Mouse (Mus musculus) heart, embryonic 10.5 days (tissue): ENCODE results near the gene Zfp609. TPM values are rescaled to one million over a fixed set of nuclear protein-coding genes. Genes with fewer than 3 reads are reported as not detected.
"Not testable (repeated sequence)": the region's sequence is repeated elsewhere in the genome, so short reads cannot be mapped to it uniquely, and the experiment has no call there.

Experiments used
- DNase-seq: peaks from one replicate; pipeline ENCODE4 v3.0.0-alpha.2; 2017; ENCODE audit warnings: low spot score
- H3K27ac ChIP-seq: fragments of 300-500 bp; sonication (generic); 2 replicates; pipeline ENCODE4 v1.5.1; 2016; ENCODE audit warnings: mild to moderate bottlenecking
- H3K27me3 ChIP-seq: fragments of 300-500 bp; sonication (generic); 2 replicates; pipeline ENCODE4 v1.6.1; 2016; ENCODE audit warnings: mild to moderate bottlenecking; ENCODE audit not compliant: poor library complexity, insufficient read depth, severe bottlenecking
- H3K36me3 ChIP-seq: fragments of 300-500 bp; sonication (generic); 2 replicates; pipeline ENCODE4 v1.6.1; 2016; ENCODE audit warnings: mild to moderate bottlenecking, moderate library complexity
- H3K4me1 ChIP-seq: fragments of 300-500 bp; sonication (generic); 2 replicates; pipeline ENCODE4 v1.6.1; 2016; ENCODE audit warnings: mild to moderate bottlenecking
- H3K4me3 ChIP-seq: fragments of 300-500 bp; sonication (generic); 2 replicates; pipeline ENCODE4 v1.5.1; 2016; ENCODE audit warnings: mild to moderate bottlenecking, moderate library complexity
- H3K9me3 ChIP-seq: fragments of 300-500 bp; sonication (generic); 2 replicates; pipeline ENCODE4 v1.6.1; 2016; ENCODE audit warnings: mild to moderate bottlenecking, moderate library complexity
- WGBS: fragments of 180-500 bp; shearing (Covaris S2); methylation state at CpG from one replicate; pipeline ENCODE4 v1.1.7; 2016; 5-methylcytosine and 5-hydroxymethylcytosine counted together
- polyA plus RNA-seq: library from polyadenylated mRNA; unstranded; fragments of >200 nt; fragmentation: Nextera tagmentation; extraction: Ambion mirVana; gene quantifications from 2 replicates; pipeline ENCODE4 v1.2.1, GENCODE M21; 2016

The Zfp609 gene
- polyA plus RNA-seq, 1 experiment from 2014 or later: 7.7 TPM

GRCm38 (mm10) chr9:65799770-65800169 lies 27.6 kb downstream of the Zfp609 start:
- Histone ChIP-seq H3K4me3 (no peak overlapping the region), H3K4me1 (peaks cover 25% of the 10 kb centered on the region), H3K9me3 (no peaks in the 10 kb centered on the region), H3K27ac (no peak overlapping the region), H3K36me3 (peaks cover 5% of the 10 kb centered on the region), H3K27me3 (no peaks in the 10 kb centered on the region)
- WGBS: 77% methylated on average over 4 of the region's 4 CpGs
- no peak for DNase-seq

GRCm38 (mm10) chr9:65795651-65796050 lies 31.7 kb downstream of the Zfp609 start:
- no peak for DNase-seq
- H3K27ac ChIP-seq: no peak overlapping the region
- no peaks in the 10 kb centered on the region for H3K9me3 ChIP-seq
- H3K4me3 ChIP-seq: no peak overlapping the region
- WGBS: 70% methylated on average over 2 of the region's 2 CpGs
- peaks cover 54% of the 10 kb centered on the region for H3K4me1 ChIP-seq
- no peaks in the 10 kb centered on the region for H3K27me3 ChIP-seq
- peaks cover 22% of the 10 kb centered on the region for H3K36me3 ChIP-seq

DNA sequence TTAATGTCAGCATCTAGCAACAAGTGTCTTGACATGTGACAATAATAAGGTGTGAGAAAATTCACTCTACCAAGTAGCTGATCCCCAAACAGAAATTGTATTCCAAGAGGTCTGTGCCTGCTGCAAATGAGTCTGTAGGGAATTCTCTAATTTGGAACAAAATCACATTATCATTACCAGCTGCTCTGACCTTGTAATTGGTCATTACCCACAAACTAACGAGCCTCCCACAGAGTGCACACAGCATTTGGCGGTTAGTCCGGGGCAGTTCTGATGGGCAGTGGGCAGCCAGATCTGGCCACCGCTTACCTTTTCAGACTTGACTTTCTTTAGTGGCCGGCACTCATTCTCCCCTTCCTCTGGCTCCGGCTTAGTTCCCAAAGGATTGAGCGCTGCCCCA lies 33.1 kb downstream of the Zfp609 start:
- WGBS: 94% methylated on average over 7 of the region's 7 CpGs
- H3K9me3 ChIP-seq: no peaks in the 10 kb centered on the region
- H3K27me3 ChIP-seq: no peaks in the 10 kb centered on the region
- no peak overlapping the region for H3K4me3 ChIP-seq
- no peak overlapping the region for H3K27ac ChIP-seq
- H3K36me3 ChIP-seq: peaks cover 22% of the 10 kb centered on the region
- peaks cover 54% of the 10 kb centered on the region for H3K4me1 ChIP-seq
- DNase-seq: no peak

DNA sequence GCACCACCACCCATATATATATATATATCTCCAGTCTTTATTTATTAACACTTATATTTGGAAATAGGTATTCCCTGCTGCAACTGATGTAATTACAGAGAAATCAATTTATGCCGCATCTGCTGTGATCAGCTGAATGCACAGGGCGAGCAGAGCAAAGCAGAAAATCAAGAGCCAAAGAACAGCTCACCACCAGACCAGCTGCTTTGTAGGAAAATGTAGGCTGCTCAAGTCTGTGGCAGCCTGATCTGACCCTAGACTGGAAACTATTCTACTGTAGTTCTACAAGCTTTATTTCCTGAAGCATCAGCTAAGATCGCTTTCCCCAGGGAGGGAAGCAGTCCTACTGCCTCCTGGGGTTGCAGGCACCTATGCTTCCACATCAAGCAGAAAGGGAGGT lies 33.9 kb downstream of the Zfp609 start:
- DNase-seq: no peak
- Histone ChIP-seq H3K27me3 (no peaks in the 10 kb centered on the region), H3K4me1 (peaks cover 57% of the 10 kb centered on the region), H3K4me3 (no peak overlapping the region), H3K36me3 (peaks cover 22% of the 10 kb centered on the region), H3K27ac (no peak overlapping the region), H3K9me3 (no peaks in the 10 kb centered on the region)
- WGBS: 82% methylated on average over 3 of the region's 3 CpGs

DNA sequence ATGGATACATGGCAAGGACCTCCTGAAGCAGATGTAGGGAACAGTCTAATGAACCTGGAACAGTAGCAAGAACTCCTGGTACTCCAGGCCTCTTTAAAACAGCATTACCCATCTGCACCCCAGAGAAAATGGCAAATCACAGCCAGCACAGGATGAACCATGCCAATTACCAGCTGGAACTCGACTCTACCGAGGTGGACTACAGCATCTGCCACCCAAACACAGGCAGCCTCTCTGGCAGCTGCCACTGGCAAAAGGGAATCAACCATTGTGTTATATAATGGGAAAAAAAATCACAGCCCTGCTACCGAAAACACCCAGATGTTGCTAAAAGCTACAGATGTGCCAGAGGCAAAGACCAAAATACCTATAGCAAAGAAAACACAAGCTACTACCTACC lies 34.3 kb downstream of the Zfp609 start:
- peaks cover 61% of the 10 kb centered on the region for H3K4me1 ChIP-seq

GRCm38 (mm10) chr9:65791846-65792245 lies 35.5 kb downstream of the Zfp609 start:
- H3K4me3 ChIP-seq: no peak overlapping the region
- DNase-seq: no peak
- no peaks in the 10 kb centered on the region for H3K9me3 ChIP-seq
- H3K27ac ChIP-seq: 0 out of 2 replicates have a peak overlapping the region, but pooled peaks have one; percentile 38
- peaks cover 73% of the 10 kb centered on the region for H3K4me1 ChIP-seq
- H3K36me3 ChIP-seq: peaks cover 22% of the 10 kb centered on the region
- no peaks in the 10 kb centered on the region for H3K27me3 ChIP-seq

More for the DNA sequence above, 34.3 kb downstream of the Zfp609 start:
- no peak overlapping the region for H3K27ac ChIP-seq
- 86% methylated on average over 3 of the region's 3 CpGs for WGBS
- DNase-seq: no peak
- no peak overlapping the region for H3K4me3 ChIP-seq
- H3K27me3 ChIP-seq: no peaks in the 10 kb centered on the region
- H3K9me3 ChIP-seq: no peaks in the 10 kb centered on the region
- peaks cover 22% of the 10 kb centered on the region for H3K36me3 ChIP-seq

DNA sequence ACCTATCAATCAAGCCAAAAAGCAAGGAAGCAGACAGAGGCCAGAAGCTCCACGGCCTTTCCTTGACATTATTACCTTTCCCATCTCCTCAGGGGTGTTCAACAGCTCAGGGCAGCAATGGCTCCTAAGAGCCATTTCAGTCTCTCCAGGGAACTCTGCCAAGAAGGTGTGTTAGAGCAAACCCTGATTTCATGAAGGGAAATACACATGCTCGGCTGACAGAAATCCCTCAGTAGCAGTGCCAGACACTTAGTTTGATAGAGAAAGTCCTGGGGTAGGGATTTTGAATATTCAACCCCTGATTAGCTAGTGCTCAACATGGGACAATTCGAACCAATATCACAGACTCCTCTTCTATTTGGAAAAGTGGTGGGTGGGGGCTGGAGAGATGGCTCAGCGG lies 36.3 kb downstream of the Zfp609 start:
- H3K27ac ChIP-seq: no peak overlapping the region

DNA sequence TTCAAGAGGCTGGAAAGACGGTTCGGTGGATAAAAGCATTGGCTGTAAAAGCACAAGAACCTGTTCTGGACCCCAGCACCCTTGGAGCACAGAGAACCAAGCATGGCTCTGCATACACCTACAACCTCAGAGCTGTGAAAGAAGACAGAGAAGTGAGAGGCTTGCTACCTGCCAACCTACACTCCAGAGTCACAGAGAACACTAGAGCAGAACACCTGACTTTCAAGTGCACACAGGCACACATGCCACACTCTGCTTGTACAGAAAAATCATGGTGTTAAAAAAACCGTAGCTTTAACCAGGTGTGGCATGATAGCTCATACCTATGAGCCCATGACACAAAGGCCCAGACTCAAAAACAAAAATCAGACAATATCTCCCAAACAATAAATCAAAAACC lies 37.6 kb downstream of the Zfp609 start:
- H3K27me3 ChIP-seq: no peaks in the 10 kb centered on the region
- H3K4me3 ChIP-seq: no peak overlapping the region
- no peaks in the 10 kb centered on the region for H3K9me3 ChIP-seq
- no peak overlapping the region for H3K27ac ChIP-seq
- peaks cover 69% of the 10 kb centered on the region for H3K4me1 ChIP-seq
- no peak for DNase-seq
- 96% methylated on average over 3 of the region's 3 CpGs for WGBS
- H3K36me3 ChIP-seq: peaks cover 17% of the 10 kb centered on the region

More for the DNA sequence above, 36.3 kb downstream of the Zfp609 start:
- Histone ChIP-seq H3K9me3 (no peaks in the 10 kb centered on the region), H3K4me3 (no peak overlapping the region), H3K36me3 (peaks cover 22% of the 10 kb centered on the region), H3K4me1 (peaks cover 78% of the 10 kb centered on the region), H3K27me3 (no peaks in the 10 kb centered on the region)
- WGBS: 60% methylated on average over 4 of the region's 4 CpGs
- DNase-seq: no peak

DNA sequence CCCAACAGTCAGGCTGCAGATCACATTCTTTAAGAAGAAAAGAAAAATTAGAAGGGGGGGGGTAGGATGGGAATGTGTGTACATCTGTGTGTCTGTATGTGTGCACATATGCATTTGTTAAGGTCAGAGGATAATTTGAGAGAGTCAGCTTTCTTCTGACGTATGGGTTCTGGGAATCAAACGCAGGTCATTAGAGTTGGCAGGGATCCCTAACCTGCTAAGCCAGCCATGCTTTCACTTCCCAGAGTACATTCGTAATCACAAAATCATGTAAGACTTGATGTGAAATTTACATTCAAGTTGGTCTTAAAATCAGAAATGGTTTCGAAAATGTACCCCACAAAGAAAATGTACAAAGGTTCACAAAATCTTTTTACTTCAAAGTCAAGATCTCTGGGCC lies 38.8 kb downstream of the Zfp609 start:
- Histone ChIP-seq H3K36me3 (0 out of 2 replicates have a peak, but pooled peaks cover 5% of the 10 kb centered on the region), H3K27me3 (no peaks in the 10 kb centered on the region), H3K4me3 (no peak overlapping the region), H3K27ac (no peak overlapping the region), H3K9me3 (no peaks in the 10 kb centered on the region), H3K4me1 (peaks cover 70% of the 10 kb centered on the region)
- WGBS: 84% methylated on average over 4 of the region's 4 CpGs
- no peak for DNase-seq

DNA sequence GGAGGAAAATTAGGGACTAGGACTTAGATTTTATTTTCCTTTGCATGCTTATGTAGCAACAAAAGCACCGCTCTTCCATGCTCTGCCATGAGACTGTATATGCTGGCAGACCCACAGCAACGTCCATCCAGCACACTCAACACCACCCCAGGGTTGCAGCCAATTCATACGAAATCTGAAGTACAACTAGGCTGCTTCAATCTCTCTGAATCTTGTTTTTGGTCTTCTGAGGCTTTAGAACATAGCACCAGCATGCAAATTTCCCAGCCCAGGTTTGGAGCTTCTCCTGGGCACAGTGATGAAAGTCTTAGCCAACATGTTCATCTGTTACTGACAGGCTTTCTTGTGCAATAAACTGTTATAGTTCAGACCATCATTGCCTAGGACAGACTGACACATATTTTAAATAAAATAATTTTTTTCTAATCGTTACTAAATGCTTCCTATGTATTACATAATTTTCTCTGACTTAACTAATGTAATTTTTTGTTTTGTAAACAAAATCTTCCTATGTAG lies 39.5 kb downstream of the Zfp609 start:
- WGBS: 47% methylated on average over 4 of the region's 4 CpGs
- no peaks in the 10 kb centered on the region for H3K9me3 ChIP-seq
- no peak overlapping the region; the same call in 1 of the 2 replicates for H3K4me3 ChIP-seq
- H3K27ac ChIP-seq: peak overlapping the region; percentile 64; the same call in 1 of the 2 replicates
- no peak for DNase-seq
- 0 out of 2 replicates have a peak, but pooled peaks cover under 1% of the 10 kb centered on the region for H3K36me3 ChIP-seq
- peaks cover 70% of the 10 kb centered on the region for H3K4me1 ChIP-seq
- H3K27me3 ChIP-seq: no peaks in the 10 kb centered on the region

GRCm38 (mm10) chr9:65786885-65787787 lies 40.2 kb downstream of the Zfp609 start:
- Histone ChIP-seq H3K4me3 (peak overlapping the region; percentile 29; the same call in 1 of the 2 replicates), H3K9me3 (no peaks in the 10 kb centered on the region), H3K4me1 (peaks cover 68% of the 10 kb centered on the region), H3K36me3 (no peaks in the 10 kb centered on the region), H3K27ac (peak overlapping the region; percentile 64), H3K27me3 (no peaks in the 10 kb centered on the region)
- peak; percentile 90 for DNase-seq
- 23% methylated on average over 8 of the region's 8 CpGs for WGBS

GRCm38 (mm10) chr9:65785772-65786368 lies 41.5 kb downstream of the Zfp609 start:
- Histone ChIP-seq H3K27ac (no peak overlapping the region), H3K4me3 (no peak overlapping the region), H3K36me3 (no peaks in the 10 kb centered on the region), H3K4me1 (peaks cover 57% of the 10 kb centered on the region), H3K27me3 (no peaks in the 10 kb centered on the region), H3K9me3 (no peaks in the 10 kb centered on the region)
- DNase-seq: no peak
- WGBS: 29% methylated on average over 4 of the region's 4 CpGs

- not testable (repeated sequence) for DNase-seq, H3K36me3 ChIP-seq, H3K4me3 ChIP-seq, H3K27me3 ChIP-seq, H3K27ac ChIP-seq, H3K9me3 ChIP-seq
- H3K4me1 ChIP-seq: peaks cover 42% of the 10 kb centered on the region
- WGBS: 87% methylated on average over 3 of the region's 3 CpGs
Observed at GRCm38 (mm10) chr9:65779619-65780018, 47.7 kb downstream of the Zfp609 start.
